Mouse (Mus musculus) heart, embryonic 14.5 days (tissue): ENCODE results near the gene Kras. TPM values are rescaled to one million over a fixed set of nuclear protein-coding genes. Genes with fewer than 3 reads are reported as not detected.

Experiments used
- ATAC-seq: fragments of 200-750 bp; cut with Nextera tagmentation; 2 replicates; pipeline ENCODE4 v1.8.0; 2017; ENCODE audit warnings: low read depth, moderate TSS enrichment; ENCODE audit not compliant: insufficient number of reproducible peaks, insufficient read depth, low FRiP score
- H3K27ac ChIP-seq, 2 experiments: fragments of 200-500 bp in 1 of 2; fragments of 300-500 bp in 1 of 2; sonication (generic) in 1 of 2; replicated peaks in 1 of 2; 2 replicates each; pipeline ENCODE4 v1.5.1; 2012 to 2014; ENCODE audit warnings: low read depth in 2 of 2, low read length in 2 of 2, control low read depth in 1 of 2, mild to moderate bottlenecking in 1 of 2, mixed read lengths in 1 of 2; ENCODE audit not compliant: control insufficient read depth in 1 of 2, insufficient read depth in 1 of 2
- H3K27me3 ChIP-seq: fragments of 300-500 bp; sonication (generic); 2 replicates; pipeline ENCODE4 v1.6.1; 2014; ENCODE audit warnings: mild to moderate bottlenecking, low read length, control low read depth; ENCODE audit not compliant: control insufficient read depth, insufficient read depth
- H3K36me3 ChIP-seq: fragments of 300-500 bp; sonication (generic); 2 replicates; pipeline ENCODE4 v1.6.1; 2014; ENCODE audit warnings: mild to moderate bottlenecking, control low read depth, low read length, mixed read lengths; ENCODE audit not compliant: control insufficient read depth, insufficient read depth
- H3K4me1 ChIP-seq, 2 experiments: fragments of 200-500 bp in 1 of 2; fragments of 300-500 bp in 1 of 2; sonication (generic) in 1 of 2; 2 replicates each; pipeline ENCODE4 v1.6.1; 2012 to 2014; ENCODE audit warnings: low read length in 2 of 2, control low read depth in 1 of 2, mixed read lengths in 1 of 2; ENCODE audit not compliant: control insufficient read depth in 2 of 2, insufficient read depth in 2 of 2
- H3K4me2 ChIP-seq: fragments of 300-500 bp; sonication (generic); 2 replicates; pipeline ENCODE4 v1.6.1; 2014; ENCODE audit warnings: mild to moderate bottlenecking, low read length
- H3K4me3 ChIP-seq, 2 experiments: fragments of 200-500 bp in 1 of 2; fragments of 300-500 bp in 1 of 2; sonication (generic) in 1 of 2; 2 replicates each; pipeline ENCODE4 v1.5.1; 2012 to 2014; ENCODE audit warnings: low read length in 2 of 2, mild to moderate bottlenecking in 2 of 2, control low read depth in 1 of 2, low read depth in 1 of 2, moderate library complexity in 1 of 2; ENCODE audit not compliant: control insufficient read depth in 1 of 2, insufficient read depth in 1 of 2
- H3K9ac ChIP-seq: fragments of 300-500 bp; sonication (generic); 2 replicates; pipeline ENCODE4 v1.6.1; 2014; ENCODE audit warnings: mild to moderate bottlenecking, low read length
- H3K9me3 ChIP-seq: fragments of 300-500 bp; sonication (generic); 2 replicates; pipeline ENCODE4 v1.6.1; 2016; ENCODE audit warnings: low read length, control low read depth; ENCODE audit not compliant: control insufficient read depth
- WGBS: fragments of 180-500 bp; shearing (Covaris S2); extraction: QIAGEN DNeasy Blood & Tissue Kit; methylation state at CpG from one replicate; pipeline ENCODE4 v1.1.7; 2014; 5-methylcytosine and 5-hydroxymethylcytosine counted together
- polyA plus RNA-seq: library from polyadenylated mRNA; unstranded; fragments of >200 nt; fragmentation: Nextera tagmentation; extraction: Ambion mirVana; gene quantifications from 2 replicates; pipeline ENCODE4 v1.2.1, GENCODE M21; 2014

Kras gene
- polyA plus RNA-seq, 1 experiment from 2014 or later: 46.3 TPM

DNA sequence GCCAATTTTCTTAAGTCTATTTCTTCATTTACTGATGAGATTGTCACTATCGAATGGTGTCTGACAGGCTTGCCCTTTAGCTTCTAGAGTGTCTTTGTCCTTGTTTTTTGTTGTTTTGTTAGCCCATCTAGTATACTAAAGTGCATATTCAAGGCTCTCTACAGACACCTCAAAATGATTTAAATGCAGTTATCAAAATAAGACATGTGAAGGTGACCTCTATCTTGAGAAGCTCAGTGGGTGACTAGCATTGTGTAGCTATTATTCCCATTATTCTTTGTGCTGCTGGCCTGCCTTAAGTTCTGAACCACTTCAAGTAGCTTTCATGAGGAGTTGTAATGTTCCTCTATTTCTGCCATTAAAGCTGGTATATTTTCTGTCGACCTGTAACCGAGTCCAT is 34.2 kb downstream of the Kras start:
- H3K9ac ChIP-seq: no peak overlapping the region
- H3K9me3 ChIP-seq: no peaks in the 10 kb centered on the region
- ATAC-seq: no peak
- H3K27me3 ChIP-seq: no peaks in the 10 kb centered on the region
- no peak overlapping the region for H3K27ac ChIP-seq
- no peak overlapping the region for H3K4me2 ChIP-seq
- H3K36me3 ChIP-seq: peaks cover 55% of the 10 kb centered on the region
- 91% methylated on average over 3 of the region's 3 CpGs for WGBS
- H3K4me3 ChIP-seq: no peak overlapping the region
- H3K4me1 ChIP-seq: peaks cover 0 to 7% of the 10 kb centered on the region in 2 experiments; a peak in 2 of 4 replicates

DNA sequence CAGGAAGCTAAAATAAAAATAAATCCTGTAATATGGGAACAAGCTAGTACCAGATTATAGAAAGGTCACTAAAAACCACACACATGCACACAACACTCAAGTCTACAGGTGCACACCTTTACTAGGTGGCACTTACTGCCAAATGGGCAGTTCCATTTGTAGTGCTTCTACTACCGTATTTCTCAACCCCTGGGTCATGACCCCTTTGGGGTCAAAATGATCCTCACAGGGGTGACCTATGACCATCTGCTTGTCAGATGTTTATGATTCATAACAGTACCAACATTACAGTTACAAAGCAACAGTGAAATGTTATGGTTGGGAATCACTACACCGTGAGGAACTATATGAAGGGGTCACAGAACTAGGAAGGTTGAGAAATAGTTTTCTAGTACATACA is 36.1 kb downstream of the Kras start:
- H3K9me3 ChIP-seq: no peaks in the 10 kb centered on the region
- H3K4me3 ChIP-seq: no peak overlapping the region
- no peaks in the 10 kb centered on the region for H3K27me3 ChIP-seq
- peaks cover 39% of the 10 kb centered on the region for H3K36me3 ChIP-seq
- WGBS: 91% methylated on average over 2 of the region's 2 CpGs
- no peak overlapping the region for H3K27ac ChIP-seq
- no peak for ATAC-seq
- no peak overlapping the region for H3K9ac ChIP-seq
- no peak overlapping the region for H3K4me2 ChIP-seq
- H3K4me1 ChIP-seq: peaks cover 0 to 12% of the 10 kb centered on the region in 2 experiments; a peak in 2 of 4 replicates

DNA sequence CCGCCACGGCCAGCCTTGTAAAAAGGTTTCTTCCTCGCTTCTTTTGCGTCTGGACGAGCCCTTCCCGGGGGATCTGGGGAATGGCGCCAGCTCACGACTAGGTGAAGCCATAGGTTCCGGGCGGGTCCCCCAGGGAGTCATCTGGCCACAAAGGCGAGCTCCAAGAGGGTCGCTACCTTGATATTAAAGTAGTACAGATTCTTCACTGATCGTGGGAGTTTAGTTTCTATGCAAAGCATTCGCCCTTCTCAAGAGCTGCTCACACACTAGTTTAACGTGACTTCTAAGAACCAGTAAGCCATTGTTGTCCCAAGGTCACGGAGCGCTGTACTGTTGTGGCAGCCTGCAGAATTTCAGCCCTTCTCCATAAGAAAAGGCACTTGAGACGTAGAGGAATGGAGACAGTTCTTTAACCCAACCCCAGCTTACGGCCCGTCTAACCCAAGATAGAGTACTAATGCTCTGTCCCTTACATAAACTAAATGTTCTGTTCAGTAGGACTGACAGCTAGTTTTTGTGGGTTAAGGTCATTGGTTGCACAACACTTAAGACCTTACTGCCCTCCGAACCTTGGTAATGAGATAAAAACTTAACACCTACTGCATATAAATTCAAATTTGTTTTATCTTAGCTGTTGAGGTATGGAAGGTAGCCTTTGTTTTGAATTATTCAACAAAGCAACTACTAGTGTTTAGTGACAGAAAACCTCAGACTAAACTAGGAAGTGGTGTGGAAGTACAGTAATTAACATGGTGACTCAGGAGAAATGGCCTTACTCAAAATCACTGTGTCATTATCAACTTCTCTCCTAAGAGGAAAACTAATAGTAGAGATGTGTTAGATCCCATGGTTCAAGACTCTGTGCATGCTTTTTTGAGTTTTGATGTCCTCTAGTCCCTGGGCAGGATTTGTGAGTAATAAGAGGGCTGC is 38.4 kb downstream of the Kras start:
- Histone ChIP-seq H3K27me3 (no peaks in the 10 kb centered on the region), H3K4me1 (peaks cover 0 to 12% of the 10 kb centered on the region in 2 experiments; a peak in 2 of 4 replicates), H3K4me3 (peak overlapping the region; percentile 81 to 89), H3K36me3 (peaks cover 26% of the 10 kb centered on the region), H3K9me3 (no peaks in the 10 kb centered on the region), H3K4me2 (peak overlapping the region; percentile 83), H3K9ac (peak overlapping the region; percentile 97), H3K27ac (peak overlapping the region; percentile 98 to 99)
- WGBS: under 1% methylated on average over 21 of the region's 21 CpGs
- ATAC-seq: no peak; the same call in 1 of the 2 replicates

DNA sequence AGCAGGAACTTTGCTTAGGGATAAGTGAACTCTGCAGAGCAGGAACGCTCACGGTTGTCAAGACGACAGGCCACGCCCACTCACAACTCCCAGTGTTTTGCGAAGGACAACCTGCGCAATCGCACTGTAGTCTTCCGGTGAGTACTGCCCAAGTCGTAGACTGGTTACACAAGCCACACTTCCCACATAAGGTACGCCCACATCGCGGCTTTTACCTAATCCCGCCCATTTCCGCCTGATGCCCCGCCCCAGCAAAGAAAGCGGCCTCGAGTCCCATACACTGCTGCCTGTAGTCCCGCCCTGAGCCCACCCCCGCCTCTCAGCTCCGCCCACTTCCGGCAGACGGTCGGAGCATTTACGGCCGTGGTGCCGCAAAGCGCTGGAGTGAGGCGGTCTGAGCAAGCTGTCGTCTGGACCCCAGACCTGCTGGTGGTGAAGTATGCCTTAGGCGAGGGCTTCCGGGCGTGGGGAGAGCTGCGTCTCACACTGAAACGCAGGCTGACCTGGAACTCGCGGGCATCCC is 39.2 kb downstream of the Kras start, which contains the start of the genes Casc1 and Etfrf1:
Gene Casc1, minus strand, starts transcription at position 190 of the 523 bp plus-strand sequence.
Gene Etfrf1, plus strand, starts transcription at position 319 of the 523 bp plus-strand sequence.
- Histone ChIP-seq H3K27me3 (0 out of 2 replicates have a peak, but pooled peaks cover 2% of the 10 kb centered on the region), H3K4me3 (peak within 1 kb of the TSS; percentile 81 to 89), H3K9me3 (no peaks in the 10 kb centered on the region), H3K36me3 (peaks cover 19% of the 10 kb centered on the region), H3K4me2 (peak within 1 kb of the TSS; percentile 83), H3K9ac (peak within 1 kb of the TSS; percentile 97), H3K27ac (peak within 1 kb of the TSS; percentile 98 to 99), H3K4me1 (peaks cover 0 to 12% of the 10 kb centered on the region in 2 experiments; a peak in 2 of 4 replicates)
- peak; percentile 99 for ATAC-seq
- WGBS: 0% methylated on average over 36 of the region's 36 CpGs

DNA sequence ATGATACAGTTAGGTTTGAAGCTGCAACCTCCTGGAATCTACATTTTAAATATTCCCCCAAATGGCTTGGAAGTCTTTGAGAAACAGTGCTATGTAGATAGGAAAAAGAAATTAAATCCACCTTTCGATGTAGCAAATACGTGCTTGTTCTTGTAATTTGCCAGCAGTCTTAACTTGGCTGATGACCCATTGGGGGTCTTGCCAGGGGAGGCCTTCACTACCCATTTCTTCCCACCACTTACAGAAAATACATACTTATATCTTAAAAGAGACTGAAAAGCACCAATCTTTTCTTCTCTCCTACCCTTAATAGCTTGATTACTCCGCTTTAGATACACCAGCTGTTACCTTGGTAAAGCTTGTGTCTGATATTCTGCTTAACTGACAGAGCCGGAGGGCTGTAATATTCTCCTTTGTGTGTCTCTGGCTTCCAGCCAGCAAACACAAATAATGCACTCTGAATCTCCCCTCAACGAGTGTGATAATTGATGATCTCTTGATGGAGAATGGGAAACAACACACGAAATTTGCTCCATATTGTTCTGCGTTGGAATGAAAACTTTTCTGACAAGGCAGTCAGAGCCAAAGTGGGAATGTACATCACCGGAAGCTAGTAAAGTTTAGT is 39.9 kb downstream of the Kras start:
- Histone ChIP-seq H3K36me3 (peaks cover 13% of the 10 kb centered on the region; the same call in 1 of the 2 replicates), H3K4me1 (peaks cover 0 to 12% of the 10 kb centered on the region in 2 experiments; a peak in 2 of 4 replicates), H3K27me3 (0 out of 2 replicates have a peak, but pooled peaks cover 3% of the 10 kb centered on the region), H3K9me3 (no peaks in the 10 kb centered on the region), H3K4me2 (peak overlapping the region; percentile 83), H3K27ac (peak overlapping the region in 1 of 2 experiments; percentile 47; a peak in 2 of 4 replicates), H3K9ac (no peak overlapping the region), H3K4me3 (peak overlapping the region; percentile 47 to 65)
- 34% methylated on average over 8 of the region's 8 CpGs for WGBS
- ATAC-seq: no peak

DNA sequence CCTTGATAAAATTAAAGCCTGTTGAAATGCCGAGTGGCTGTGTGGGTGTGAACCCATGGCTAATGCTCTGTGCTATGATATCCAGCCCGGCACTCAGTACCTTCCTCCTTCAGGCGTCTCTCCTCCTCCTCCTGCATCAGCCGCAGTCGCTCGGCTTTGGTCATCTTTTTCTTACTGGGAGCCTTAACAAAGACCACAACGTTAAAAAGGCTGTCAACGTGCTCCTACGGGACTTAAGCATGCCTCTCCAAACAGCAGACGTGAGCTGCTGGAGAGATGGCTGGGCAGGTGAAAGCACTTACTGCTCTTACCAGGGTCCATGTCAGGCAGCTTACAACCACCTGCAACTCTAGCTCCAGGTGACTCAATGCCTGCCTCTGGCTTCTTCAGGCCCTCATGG is 44.9 kb downstream of the Kras start:
- no peak overlapping the region for H3K4me3 ChIP-seq
- H3K27me3 ChIP-seq: 0 out of 2 replicates have a peak, but pooled peaks cover 3% of the 10 kb centered on the region
- no peak overlapping the region for H3K9ac ChIP-seq
- H3K4me2 ChIP-seq: no peak overlapping the region
- H3K9me3 ChIP-seq: no peaks in the 10 kb centered on the region
- ATAC-seq: no peak
- H3K4me1 ChIP-seq: 0 out of 4 replicates have a peak, but pooled peaks cover 0 to 1% of the 10 kb centered on the region in 2 experiments
- WGBS: 55% methylated on average over 10 of the region's 10 CpGs
- no peaks in the 10 kb centered on the region for H3K36me3 ChIP-seq
- H3K27ac ChIP-seq: no peak overlapping the region

DNA sequence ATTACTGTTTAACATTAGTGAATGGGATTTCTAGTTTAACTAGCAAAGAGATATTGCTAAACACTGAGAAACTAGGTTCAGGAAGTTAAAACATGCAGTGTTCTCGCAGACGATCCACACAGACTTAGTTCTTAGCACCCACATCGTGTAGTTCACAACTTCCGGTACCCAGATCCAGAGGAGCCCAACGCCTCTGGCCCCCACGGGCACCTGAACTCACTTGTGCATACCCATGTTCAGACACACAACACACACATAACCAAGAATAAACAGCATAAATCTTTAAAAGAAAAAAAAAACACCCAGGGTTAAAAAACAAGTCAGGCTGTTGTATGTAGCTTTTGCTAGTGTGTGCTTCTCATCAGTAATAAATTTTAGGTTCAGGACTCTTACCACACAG is 45.6 kb downstream of the Kras start:
- no peak overlapping the region for H3K4me2 ChIP-seq
- no peak overlapping the region for H3K27ac ChIP-seq
- no peaks in the 10 kb centered on the region for H3K4me1 ChIP-seq
- WGBS: 90% methylated on average over 6 of the region's 6 CpGs
- H3K9me3 ChIP-seq: no peaks in the 10 kb centered on the region
- no peak for ATAC-seq
- no peak overlapping the region for H3K4me3 ChIP-seq
- H3K27me3 ChIP-seq: 0 out of 2 replicates have a peak, but pooled peaks cover 3% of the 10 kb centered on the region
- no peaks in the 10 kb centered on the region for H3K36me3 ChIP-seq
- no peak overlapping the region for H3K9ac ChIP-seq
